Mouse (Mus musculus) brain, embryonic 14.5 days (tissue): Measurements from ENCODE around the gene Cenpq.
A peak's percentile ranks its signal among the peaks of the same experiment; 100 is the strongest.

Source experiments
- CTCF ChIP-seq: fragments of 200-500 bp; IDR thresholded peaks from 2 replicates; pipeline ENCODE4 v1.5.1; 2012; ENCODE audit warnings: inconsistent platforms, mild to moderate bottlenecking, moderate library complexity, borderline replicate concordance; ENCODE audit not compliant: insufficient read depth, insufficient read length; ENCODE audit errors: extremely low read depth
- POLR2A ChIP-seq: fragments of 200-500 bp; IDR thresholded peaks from 2 replicates; pipeline ENCODE4 v1.6.1; 2012; ENCODE audit warnings: mild to moderate bottlenecking, inconsistent platforms, borderline replicate concordance; ENCODE audit not compliant: poor library complexity, insufficient read depth, insufficient read length, severe bottlenecking; ENCODE audit errors: extremely low read depth

GRCm38 (mm10) chr17:40934420-40935231, at the start of gene Cenpq, which contains the start of gene Mut:
- TF ChIP-seq CTCF (no peak), POLR2A (peak; percentile 39; the same call in 1 of the 2 replicates)
